Mouse (Mus musculus): Measurements from ENCODE around the gene Rnf43. TPM values are rescaled to one million over a fixed set of nuclear protein-coding genes. Genes with fewer than 3 reads are reported as not detected.

Gene Rnf43
- 3.5 and 4.9 TPM in 2 replicates for polyA plus RNA-seq (2012; rRNA removed)

DNA sequence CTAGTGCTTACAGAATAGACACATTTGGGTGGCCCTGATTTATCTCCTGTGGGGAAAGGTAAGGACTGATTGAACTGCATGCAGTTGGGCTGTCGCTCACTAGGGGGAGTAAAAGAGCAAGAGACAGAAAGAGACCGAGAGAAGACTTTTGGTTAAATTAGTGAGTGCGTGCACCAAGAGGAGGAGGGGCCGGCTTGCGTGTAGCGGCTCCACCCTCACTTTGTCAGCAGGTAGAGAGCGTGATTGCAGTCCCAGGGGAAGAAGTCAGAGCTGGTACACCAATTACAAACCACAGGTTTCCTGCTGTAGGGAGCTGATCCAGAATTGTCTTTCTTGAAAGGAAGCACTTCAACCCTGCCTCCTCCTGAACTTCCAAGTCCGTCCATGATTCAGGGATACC is at the start of gene Rnf43:
Gene Rnf43, plus strand, starts transcription at position 316 of the 400 bp plus-strand sequence.
- TF ChIP-seq POLR2A (IDR thresholded peaks at IDR 0.05; ENCODE audit: low read depth, low read length) (no peak), CTCF (IDR thresholded peaks at IDR 0.05; ENCODE audit: extremely low read depth, insufficient read depth, insufficient read length, insufficient replicate concordance) (peak; percentile 61; the same call in 1 of the 2 replicates)
- DNase-seq (ENCODE audit: low read depth in 1 of 2, low spot score in 2 of 2) = peak; percentile 85 to 87
- Histone ChIP-seq H3K4me3 (ENCODE audit: extremely low read depth, insufficient read depth, insufficient read length) (peak within 1 kb of the TSS; percentile 43), H3K27ac (ENCODE audit: insufficient read depth, low read length) (no peak within 1 kb of the TSS), H3K36me3 (ENCODE audit: control insufficient read depth, insufficient read depth, low read length) (no peaks in the 10 kb centered on the region), H3K27me3 (ENCODE audit: control insufficient read depth, insufficient read depth, low read length) (peaks cover 1% of the 10 kb centered on the region; the same call in 1 of the 2 replicates), H3K4me1 (ENCODE audit: control insufficient read depth, insufficient read depth, insufficient read length) (no peaks in the 10 kb centered on the region)
- under 1% methylated on average over 8 of the region's 8 CpGs for WGBS

DNA sequence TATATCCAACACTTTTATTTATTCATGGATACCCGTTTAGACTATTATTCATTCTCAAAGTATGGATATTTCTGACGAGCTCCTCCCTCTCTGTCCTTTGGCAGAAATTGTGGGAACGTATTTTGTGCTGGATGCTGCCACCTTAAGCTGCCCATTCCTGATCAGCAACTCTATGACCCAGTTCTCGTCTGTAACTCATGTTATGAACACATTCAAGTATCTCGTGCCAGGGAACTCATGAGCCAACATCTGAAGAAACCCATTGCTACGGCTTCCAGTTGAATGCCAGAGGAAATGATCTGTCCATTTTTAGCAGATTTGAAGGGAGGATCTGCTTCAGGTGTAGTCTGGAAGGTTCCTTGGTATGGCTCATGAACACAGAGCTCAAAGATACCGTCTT is 48.5 kb upstream of the Rnf43 start:
- Histone ChIP-seq H3K4me1 (ENCODE audit: control insufficient read depth, insufficient read depth, insufficient read length) (no peaks in the 10 kb centered on the region), H3K27me3 (ENCODE audit: control insufficient read depth, insufficient read depth, low read length) (no peaks in the 10 kb centered on the region), H3K27ac (ENCODE audit: insufficient read depth, low read length) (no peak overlapping the region), H3K4me3 (ENCODE audit: extremely low read depth, insufficient read depth, insufficient read length) (no peak overlapping the region), H3K36me3 (ENCODE audit: control insufficient read depth, insufficient read depth, low read length) (peaks cover 60% of the 10 kb centered on the region)
- no peak for DNase-seq (ENCODE audit: low read depth in 1 of 2, low spot score in 2 of 2)
- TF ChIP-seq POLR2A (IDR thresholded peaks at IDR 0.05; ENCODE audit: low read depth, low read length) (no peak), CTCF (IDR thresholded peaks at IDR 0.05; ENCODE audit: extremely low read depth, insufficient read depth, insufficient read length, insufficient replicate concordance) (no peak)
- WGBS = 94% methylated on average over 7 of the region's 7 CpGs

DNA sequence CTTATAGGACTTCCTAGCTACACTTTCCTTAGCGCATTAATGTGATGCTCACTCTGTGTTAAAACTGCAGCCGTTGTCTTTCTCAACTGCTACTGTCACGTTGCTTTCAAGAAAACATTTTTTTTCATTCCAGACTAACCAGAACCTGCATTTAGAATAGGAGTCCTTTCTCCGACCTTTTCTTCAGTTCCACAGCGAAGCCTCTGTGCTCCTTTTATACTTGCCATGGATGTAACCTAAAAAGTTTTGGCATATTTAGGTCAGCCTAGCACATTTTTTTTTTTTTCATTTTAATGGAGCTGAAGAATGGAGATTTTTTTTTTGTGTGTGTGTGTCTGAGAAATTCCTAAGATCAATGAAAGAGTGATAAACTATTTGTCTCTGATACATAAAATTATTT is 47.0 kb upstream of the Rnf43 start:
- Histone ChIP-seq H3K27ac (ENCODE audit: insufficient read depth, low read length) (no peak overlapping the region), H3K4me3 (ENCODE audit: extremely low read depth, insufficient read depth, insufficient read length) (no peak overlapping the region), H3K4me1 (ENCODE audit: control insufficient read depth, insufficient read depth, insufficient read length) (no peaks in the 10 kb centered on the region), H3K27me3 (ENCODE audit: control insufficient read depth, insufficient read depth, low read length) (no peaks in the 10 kb centered on the region), H3K36me3 (ENCODE audit: control insufficient read depth, insufficient read depth, low read length) (peaks cover 57% of the 10 kb centered on the region)
- 90% methylated on average over 5 of the region's 5 CpGs for WGBS
- TF ChIP-seq POLR2A (IDR thresholded peaks at IDR 0.05; ENCODE audit: low read depth, low read length) (no peak), CTCF (IDR thresholded peaks at IDR 0.05; ENCODE audit: extremely low read depth, insufficient read depth, insufficient read length, insufficient replicate concordance) (no peak)
- DNase-seq (ENCODE audit: low read depth in 1 of 2, low spot score in 2 of 2) = no peak

DNA sequence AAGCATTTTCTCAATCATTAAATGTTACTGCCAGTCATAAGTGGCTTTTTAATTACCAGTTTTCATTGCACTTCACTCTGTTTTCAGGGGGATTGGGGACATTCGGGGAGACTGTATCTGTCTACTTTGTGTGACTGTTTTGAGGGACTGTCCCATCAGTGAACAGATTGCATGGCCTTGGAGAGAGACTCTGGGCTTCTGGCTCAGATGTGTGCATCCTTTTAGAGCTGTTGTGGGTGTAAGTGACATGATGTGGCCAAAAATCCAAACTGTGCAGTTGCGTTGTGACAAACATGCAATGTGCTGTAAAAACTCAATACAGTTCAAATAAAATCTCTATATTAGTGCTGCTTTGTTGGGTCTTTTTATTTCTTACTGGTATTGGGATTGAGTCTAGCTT is 46.6 kb upstream of the Rnf43 start:
- DNase-seq (ENCODE audit: low read depth in 1 of 2, low spot score in 2 of 2) = no peak
- peaks cover 54% of the 10 kb centered on the region for H3K36me3 ChIP-seq (ENCODE audit: control insufficient read depth, insufficient read depth, low read length)
- H3K27me3 ChIP-seq (ENCODE audit: control insufficient read depth, insufficient read depth, low read length) = no peaks in the 10 kb centered on the region
- no peak for TF ChIP-seq POLR2A (IDR thresholded peaks at IDR 0.05; ENCODE audit: low read depth, low read length)
- TF ChIP-seq CTCF (IDR thresholded peaks at IDR 0.05; ENCODE audit: extremely low read depth, insufficient read depth, insufficient read length, insufficient replicate concordance) = no peak
- 96% methylated on average over 2 of the region's 2 CpGs for WGBS
- H3K4me1 ChIP-seq (ENCODE audit: control insufficient read depth, insufficient read depth, insufficient read length) = no peaks in the 10 kb centered on the region
- no peak overlapping the region for H3K27ac ChIP-seq (ENCODE audit: insufficient read depth, low read length)
- H3K4me3 ChIP-seq (ENCODE audit: extremely low read depth, insufficient read depth, insufficient read length) = no peak overlapping the region

DNA sequence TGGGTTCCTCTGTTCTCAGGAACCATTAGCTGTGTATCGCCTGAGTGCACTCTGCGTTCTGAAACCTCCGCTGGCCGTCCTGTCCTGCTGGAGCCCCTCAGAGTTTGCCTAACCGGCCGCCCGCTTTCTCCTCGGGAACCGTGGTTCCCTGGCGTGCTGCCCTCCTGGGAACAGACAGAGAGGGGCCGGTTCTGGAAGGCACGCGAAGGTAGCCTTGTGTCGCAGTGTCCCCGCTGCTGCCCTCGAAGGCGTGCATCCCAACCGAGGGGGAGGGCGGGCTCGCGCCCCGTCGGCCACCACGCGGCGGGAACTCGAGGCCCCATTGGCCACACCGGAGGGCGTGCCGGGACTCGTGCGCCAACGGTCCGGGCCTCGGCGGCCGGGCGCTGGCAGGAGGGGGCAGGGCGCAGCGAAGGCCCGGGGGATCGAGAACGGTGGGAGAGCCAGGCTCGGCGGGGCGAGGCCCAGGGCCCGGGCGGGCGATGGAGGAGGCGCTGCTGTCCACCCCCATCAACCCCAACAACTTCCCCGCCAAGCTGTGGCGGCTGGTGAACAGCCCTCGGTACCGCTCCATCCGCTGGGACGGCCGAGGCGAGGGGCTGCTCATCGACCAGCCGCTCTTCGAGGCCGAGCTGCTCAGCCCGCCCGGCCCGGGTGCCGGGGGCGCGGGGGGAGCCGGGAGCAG is 45.6 kb upstream of the Rnf43 start, which contains the start of gene Hsf5:
Gene Hsf5, plus strand, starts transcription at position 375 of the 685 bp plus-strand sequence.
- no peak for DNase-seq (ENCODE audit: low read depth in 1 of 2, low spot score in 2 of 2)
- Histone ChIP-seq H3K27me3 (ENCODE audit: control insufficient read depth, insufficient read depth, low read length) (no peaks in the 10 kb centered on the region), H3K4me3 (ENCODE audit: extremely low read depth, insufficient read depth, insufficient read length) (no peak within 1 kb of the TSS), H3K4me1 (ENCODE audit: control insufficient read depth, insufficient read depth, insufficient read length) (no peaks in the 10 kb centered on the region), H3K27ac (ENCODE audit: insufficient read depth, low read length) (no peak within 1 kb of the TSS), H3K36me3 (ENCODE audit: control insufficient read depth, insufficient read depth, low read length) (peaks cover 45% of the 10 kb centered on the region)
- TF ChIP-seq POLR2A (IDR thresholded peaks at IDR 0.05; ENCODE audit: low read depth, low read length) (no peak), CTCF (IDR thresholded peaks at IDR 0.05; ENCODE audit: extremely low read depth, insufficient read depth, insufficient read length, insufficient replicate concordance) (no peak)
- 97% methylated on average over 67 of the region's 69 CpGs for WGBS

DNA sequence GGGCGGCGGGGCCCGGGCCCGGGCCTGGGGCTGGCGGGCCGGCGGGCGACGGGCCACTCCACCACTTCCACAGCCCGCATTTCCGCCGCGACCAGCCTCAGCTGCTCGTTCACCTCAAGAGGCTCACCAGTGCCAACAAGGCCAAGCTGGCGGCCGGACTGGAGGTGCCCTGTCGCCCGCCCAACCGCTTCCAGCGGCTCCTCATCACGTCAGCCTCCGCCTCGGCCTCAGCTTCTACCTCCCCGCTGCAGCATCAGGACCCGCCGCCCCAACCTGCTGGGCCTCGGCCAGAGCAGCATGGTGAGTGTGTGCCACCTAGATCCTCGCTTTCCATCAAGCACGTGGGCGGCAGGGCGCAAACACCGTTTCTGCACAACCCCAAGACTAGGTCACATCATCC is 44.9 kb upstream of the Rnf43 start:
- Histone ChIP-seq H3K4me1 (ENCODE audit: control insufficient read depth, insufficient read depth, insufficient read length) (no peaks in the 10 kb centered on the region), H3K27ac (ENCODE audit: insufficient read depth, low read length) (no peak overlapping the region), H3K27me3 (ENCODE audit: control insufficient read depth, insufficient read depth, low read length) (no peaks in the 10 kb centered on the region), H3K4me3 (ENCODE audit: extremely low read depth, insufficient read depth, insufficient read length) (no peak overlapping the region), H3K36me3 (ENCODE audit: control insufficient read depth, insufficient read depth, low read length) (peaks cover 39% of the 10 kb centered on the region)
- no peak for DNase-seq (ENCODE audit: low read depth in 1 of 2, low spot score in 2 of 2)
- no peak for TF ChIP-seq POLR2A (IDR thresholded peaks at IDR 0.05; ENCODE audit: low read depth, low read length)
- TF ChIP-seq CTCF (IDR thresholded peaks at IDR 0.05; ENCODE audit: extremely low read depth, insufficient read depth, insufficient read length, insufficient replicate concordance) = no peak
- 98% methylated on average over 32 of the region's 32 CpGs for WGBS

DNA sequence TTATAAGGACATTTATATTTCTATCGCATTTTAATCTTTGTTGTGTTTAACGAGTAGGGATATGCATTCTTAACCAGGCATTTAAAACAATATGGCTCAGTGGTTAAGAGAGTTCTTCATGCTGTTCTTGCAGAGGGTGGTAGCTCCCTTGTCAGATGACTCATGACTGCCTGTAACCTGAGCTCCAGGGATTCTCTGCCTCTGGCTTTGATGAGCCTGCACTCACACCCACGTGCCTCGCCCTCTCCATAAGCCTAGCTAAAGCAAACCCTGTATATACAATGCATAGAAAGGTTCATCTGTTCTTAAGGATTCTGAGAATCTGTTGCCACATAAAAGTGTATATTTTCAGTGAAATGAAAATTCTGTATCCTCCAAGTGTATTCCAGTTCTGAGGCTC is 39.4 kb upstream of the Rnf43 start:
- H3K27me3 ChIP-seq (ENCODE audit: control insufficient read depth, insufficient read depth, low read length) = no peaks in the 10 kb centered on the region
- H3K36me3 ChIP-seq (ENCODE audit: control insufficient read depth, insufficient read depth, low read length) = peaks cover 4% of the 10 kb centered on the region; the same call in 1 of the 2 replicates
- H3K4me1 ChIP-seq (ENCODE audit: control insufficient read depth, insufficient read depth, insufficient read length) = no peaks in the 10 kb centered on the region
- 92% methylated on average over 4 of the region's 4 CpGs for WGBS
- H3K27ac ChIP-seq (ENCODE audit: insufficient read depth, low read length) = no peak overlapping the region
- no peak overlapping the region for H3K4me3 ChIP-seq (ENCODE audit: extremely low read depth, insufficient read depth, insufficient read length)
- TF ChIP-seq CTCF (IDR thresholded peaks at IDR 0.05; ENCODE audit: extremely low read depth, insufficient read depth, insufficient read length, insufficient replicate concordance) (no peak), POLR2A (IDR thresholded peaks at IDR 0.05; ENCODE audit: low read depth, low read length) (no peak)
- DNase-seq (ENCODE audit: low read depth in 1 of 2, low spot score in 2 of 2) = no peak
